Mouse (Mus musculus) spleen, adult 2 months (tissue): Measurements from ENCODE around the gene Slc25a35. TPM values are rescaled to one million over a fixed set of nuclear protein-coding genes. Genes with fewer than 3 reads are reported as not detected.
"Not testable (repeated sequence)": the region's sequence is repeated elsewhere in the genome, so short reads cannot be mapped to it uniquely, and the experiment has no call there.

Experiments
- DNase-seq, 2 experiments: peaks; one replicate each; pipeline versions ENCODE4 v3.0.0 to v3.0.0-alpha.2; 2012 to 2021; ENCODE audit warnings: low spot score in 2 of 2, low read depth in 1 of 2
- H3K27ac ChIP-seq: fragments of 200-500 bp; 2 replicates; pipeline ENCODE4 v1.5.1; 2012; ENCODE audit warnings: low read length, inconsistent platforms; ENCODE audit not compliant: insufficient read depth
- H3K27me3 ChIP-seq: fragments of 200-500 bp; 2 replicates; pipeline ENCODE4 v1.6.1; 2012; ENCODE audit warnings: mild to moderate bottlenecking, moderate library complexity, low read length, inconsistent platforms; ENCODE audit not compliant: control insufficient read depth, insufficient read depth
- H3K36me3 ChIP-seq: fragments of 200-500 bp; 2 replicates; pipeline ENCODE4 v1.6.1; 2012; ENCODE audit warnings: mild to moderate bottlenecking, low read length, inconsistent platforms; ENCODE audit not compliant: control insufficient read depth, insufficient read depth
- H3K4me1 ChIP-seq: fragments of 200-500 bp; 2 replicates; pipeline ENCODE4 v1.6.1; 2011; ENCODE audit warnings: inconsistent platforms; ENCODE audit not compliant: control insufficient read depth, insufficient read depth, insufficient read length
- H3K4me3 ChIP-seq: fragments of 200-500 bp; 2 replicates; pipeline ENCODE4 v1.5.1; 2011; ENCODE audit warnings: mild to moderate bottlenecking, inconsistent platforms; ENCODE audit not compliant: insufficient read depth, insufficient read length; ENCODE audit errors: extremely low read depth
- CTCF ChIP-seq: fragments of 200-500 bp; IDR thresholded peaks from 2 replicates; pipeline ENCODE4 v1.5.1; 2011; ENCODE audit warnings: mild to moderate bottlenecking, inconsistent platforms; ENCODE audit not compliant: insufficient read depth, insufficient read length, insufficient replicate concordance; ENCODE audit errors: extremely low read depth
- POLR2A ChIP-seq: fragments of 200-500 bp; IDR thresholded peaks from 2 replicates; pipeline ENCODE4 v1.6.1; 2011; ENCODE audit warnings: low read depth, low read length, inconsistent platforms
- WGBS: fragments of 180-500 bp; shearing (Covaris S2); methylation state at CpG from one replicate; pipeline ENCODE4 v1.1.7; 2018; 5-methylcytosine and 5-hydroxymethylcytosine counted together
- polyA plus RNA-seq: library from polyadenylated mRNA; depleted of rRNA; stranded (reverse); fragments of >200 nt; gene quantifications from 2 replicates; pipeline ENCODE4 v1.2.3, GENCODE M21; 2012

Gene Slc25a35
- polyA plus RNA-seq, 1 experiment, result 13.1 TPM

DNA sequence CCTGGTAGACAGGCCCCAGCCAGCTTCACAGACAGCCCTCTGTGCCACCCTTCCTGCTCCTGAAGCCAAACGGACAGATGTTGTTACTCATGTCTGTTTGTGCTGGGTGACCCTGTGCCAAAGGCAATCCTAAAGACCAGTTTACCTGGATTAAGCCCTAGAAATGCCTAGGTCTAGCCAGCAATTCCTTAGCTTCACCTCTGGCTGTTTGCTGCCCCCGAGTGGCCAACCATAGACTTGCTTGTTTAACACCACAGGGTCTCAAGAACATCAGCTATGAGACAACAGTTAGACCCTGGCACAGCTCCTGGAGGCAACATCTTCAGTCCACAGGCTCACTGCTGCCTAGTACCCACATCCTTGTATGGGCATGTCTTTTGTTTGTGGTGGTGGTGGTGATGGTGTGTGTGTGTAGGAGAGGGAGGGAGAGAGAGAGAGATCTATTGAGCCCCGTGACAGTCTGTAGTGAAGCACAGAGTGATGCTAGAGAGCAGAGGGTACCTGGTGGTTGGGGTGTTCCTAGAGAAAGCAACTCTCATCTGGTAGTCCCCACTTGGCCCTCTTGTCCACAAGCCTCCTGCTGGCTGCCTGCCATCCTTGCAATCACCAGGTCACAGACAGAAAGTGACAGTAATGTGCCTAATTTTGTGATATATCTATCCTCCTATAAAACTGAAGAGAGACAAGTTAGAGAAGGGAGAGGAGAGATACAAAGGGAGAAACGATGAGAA lies 14.9 kb downstream of the Slc25a35 start:
- TF ChIP-seq CTCF (peak; percentile 71; the same call in 1 of the 2 replicates), POLR2A (no peak)
- H3K4me1 ChIP-seq, result no peaks in the 10 kb centered on the region
- H3K4me3 ChIP-seq, result no peak overlapping the region
- H3K27me3 ChIP-seq, result no peaks in the 10 kb centered on the region
- DNase-seq, result peak; percentile 30 to 69
- peaks cover 3% of the 10 kb centered on the region for H3K36me3 ChIP-seq
- 28% methylated on average over 4 of the region's 4 CpGs for WGBS
- no peak overlapping the region for H3K27ac ChIP-seq

DNA sequence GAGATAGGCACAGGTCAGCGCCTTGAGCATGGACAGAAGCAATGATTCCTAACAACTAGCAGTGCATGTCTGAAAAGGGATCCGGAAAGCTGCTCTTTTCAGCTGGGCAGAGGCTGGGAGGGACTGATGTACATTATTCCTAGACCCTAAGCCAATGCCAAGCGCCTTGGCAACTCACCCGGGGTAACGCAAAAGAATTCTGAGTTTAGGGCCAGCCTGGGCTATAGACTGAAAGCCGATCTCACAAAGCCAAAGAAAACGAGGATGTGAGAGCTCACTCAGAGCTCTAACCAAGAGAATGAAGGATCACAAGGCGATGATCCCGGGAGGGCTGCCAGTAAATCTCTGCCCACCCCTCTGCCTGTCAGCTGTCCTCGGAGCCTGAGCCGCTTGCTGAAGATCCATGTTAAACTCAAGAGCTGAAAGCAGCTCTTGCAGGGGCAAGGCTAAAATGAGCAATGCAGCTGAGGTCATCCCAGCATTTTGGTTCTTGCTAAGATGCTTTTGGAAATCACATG lies 19.5 kb downstream of the Slc25a35 start:
- H3K4me3 ChIP-seq, result no peak overlapping the region
- peaks cover 17% of the 10 kb centered on the region for H3K36me3 ChIP-seq
- no peak for DNase-seq
- no peaks in the 10 kb centered on the region for H3K4me1 ChIP-seq
- 94% methylated on average over 11 of the region's 11 CpGs for WGBS
- no peaks in the 10 kb centered on the region for H3K27me3 ChIP-seq
- no peak overlapping the region for H3K27ac ChIP-seq
- TF ChIP-seq CTCF, result no peak
- no peak for TF ChIP-seq POLR2A

DNA sequence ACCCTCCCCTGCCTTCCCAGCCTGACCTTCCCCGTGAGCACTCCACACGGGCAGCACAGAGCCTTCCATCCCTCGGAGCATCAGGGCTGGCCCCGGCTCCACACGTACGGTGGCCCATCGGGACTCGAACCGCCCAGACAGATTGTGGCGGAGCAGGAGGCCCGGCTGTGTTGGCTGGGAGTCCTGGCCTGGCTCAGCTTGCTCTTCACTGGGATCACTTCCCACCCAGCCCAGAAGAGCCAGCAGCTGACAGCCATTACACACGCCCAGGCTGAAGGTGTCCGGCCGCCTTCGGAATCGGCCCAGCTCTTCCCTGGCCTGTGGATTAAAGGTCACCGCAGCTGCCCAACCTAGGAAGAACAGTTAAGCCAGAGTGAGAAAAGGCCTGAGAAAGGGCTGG lies 20.4 kb downstream of the Slc25a35 start:
- WGBS, result 96% methylated on average over 17 of the region's 17 CpGs

DNA sequence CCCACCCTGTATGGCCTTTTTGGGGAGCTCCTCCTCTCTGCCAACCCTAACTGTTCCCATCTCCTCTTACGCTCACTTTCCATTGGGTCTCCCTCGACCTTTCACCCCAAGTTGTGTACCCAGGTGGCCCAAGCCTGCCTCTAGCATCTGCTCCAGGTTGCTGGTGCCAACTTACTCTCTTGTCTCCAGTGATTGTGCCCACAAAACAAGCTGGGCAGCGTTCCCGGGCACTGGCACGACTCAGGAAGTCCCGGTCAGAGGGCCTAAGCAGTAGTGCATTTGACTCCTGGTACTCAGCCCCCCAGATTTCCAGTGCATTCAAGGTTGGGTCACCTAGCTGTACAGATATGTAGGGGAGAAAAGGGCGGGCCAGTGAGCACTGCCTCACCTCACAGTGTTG lies 25.2 kb downstream of the Slc25a35 start:
- Histone ChIP-seq H3K4me3 (no peak overlapping the region), H3K4me1 (no peaks in the 10 kb centered on the region), H3K27ac (no peak overlapping the region), H3K36me3 (peaks cover 20% of the 10 kb centered on the region), H3K27me3 (no peaks in the 10 kb centered on the region)
- TF ChIP-seq CTCF (no peak), POLR2A (no peak)
- DNase-seq, result no peak
- WGBS, result 92% methylated on average over 7 of the region's 7 CpGs

More for the DNA sequence above, 20.4 kb downstream of the Slc25a35 start:
- Histone ChIP-seq H3K36me3 (peaks cover 18% of the 10 kb centered on the region), H3K4me3 (no peak overlapping the region), H3K27me3 (no peaks in the 10 kb centered on the region), H3K27ac (no peak overlapping the region), H3K4me1 (no peaks in the 10 kb centered on the region)
- no peak for DNase-seq
- TF ChIP-seq CTCF (no peak), POLR2A (no peak)

DNA sequence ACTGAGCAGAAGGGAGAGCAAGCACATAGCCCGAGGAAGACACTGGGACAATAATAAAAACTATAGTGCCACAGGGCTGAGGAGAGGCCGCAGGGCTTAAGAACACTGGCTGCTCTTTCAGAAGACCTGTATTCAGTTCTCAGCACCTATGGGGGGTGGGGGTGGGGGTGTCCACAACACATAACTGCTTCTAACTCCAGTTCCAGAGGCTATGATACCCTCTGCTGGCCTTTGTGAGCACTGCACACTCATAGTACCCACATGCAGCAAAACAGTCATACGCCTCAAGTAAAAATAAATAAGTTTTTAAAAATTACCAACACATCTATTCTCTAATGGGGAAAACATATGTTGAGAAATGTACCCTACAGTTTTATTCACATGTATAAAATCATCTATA lies 26.4 kb downstream of the Slc25a35 start:
- H3K4me1 ChIP-seq, result no peaks in the 10 kb centered on the region
- H3K36me3 ChIP-seq, result peaks cover 18% of the 10 kb centered on the region
- H3K4me3 ChIP-seq, result no peak overlapping the region
- H3K27ac ChIP-seq, result no peak overlapping the region
- H3K27me3 ChIP-seq, result no peaks in the 10 kb centered on the region
- no peak for DNase-seq
- 96% methylated on average over 3 of the region's 3 CpGs for WGBS
- TF ChIP-seq CTCF, result no peak
- TF ChIP-seq POLR2A, result no peak

DNA sequence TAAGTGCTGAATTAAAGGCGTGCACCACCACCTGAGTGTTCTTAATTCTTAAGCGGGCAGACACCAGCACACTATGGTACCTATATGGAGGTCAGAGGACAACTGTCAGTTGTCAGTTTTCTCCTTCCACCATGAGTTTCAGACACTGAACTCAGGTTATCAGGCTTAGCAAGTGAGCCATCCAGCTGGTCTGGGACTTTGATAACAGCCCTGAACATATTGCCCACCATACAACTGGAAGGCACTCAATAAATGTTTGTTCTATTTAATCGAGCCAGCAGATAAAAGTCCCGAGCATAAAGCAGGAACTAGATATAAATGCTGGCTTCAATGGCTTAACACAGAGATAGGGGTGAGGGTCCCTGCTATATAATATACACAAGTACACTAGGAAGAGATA lies 29.1 kb downstream of the Slc25a35 start:
- DNase-seq, result no peak
- Histone ChIP-seq H3K27me3 (no peaks in the 10 kb centered on the region), H3K27ac (no peak overlapping the region), H3K4me1 (no peaks in the 10 kb centered on the region), H3K4me3 (no peak overlapping the region), H3K36me3 (peaks cover 31% of the 10 kb centered on the region)
- TF ChIP-seq POLR2A (no peak), CTCF (no peak)
- 88% methylated on average over 4 of the region's 4 CpGs for WGBS

DNA sequence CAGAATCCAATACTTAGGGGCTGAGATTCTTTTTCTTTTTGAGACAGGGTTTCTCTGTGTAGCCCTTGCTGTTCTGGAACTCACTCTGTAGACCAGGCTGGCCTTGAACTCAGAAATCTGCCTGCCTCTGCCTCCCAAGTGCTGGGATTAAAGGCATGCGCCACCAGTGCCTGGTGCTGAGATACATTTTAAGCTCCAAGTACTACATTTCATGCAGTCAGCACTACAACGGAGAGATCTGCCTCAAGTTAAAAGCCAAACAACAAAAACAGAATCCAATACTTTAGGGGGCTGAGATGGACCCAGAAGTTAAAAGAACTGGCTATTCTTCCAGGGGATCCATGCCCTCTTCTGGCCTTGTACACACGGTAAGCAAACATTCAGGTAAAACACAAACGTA lies 34.9 kb downstream of the Slc25a35 start:
- H3K27ac ChIP-seq, H3K4me3 ChIP-seq, H3K4me1 ChIP-seq, DNase-seq, H3K27me3 ChIP-seq: not testable (repeated sequence)
- WGBS, result 97% methylated on average over 4 of the region's 4 CpGs
- H3K36me3 ChIP-seq, result peaks cover 24% of the 10 kb centered on the region
